Mouse (Mus musculus) spleen, postnatal 0 days (tissue): ENCODE measurements around the gene Gimap9. TPM values are rescaled to one million over a fixed set of nuclear protein-coding genes. Genes with fewer than 3 reads are reported as not detected.

Experiments used
- polyA plus RNA-seq: library from polyadenylated mRNA; unstranded; fragments of >200 nt; fragmentation: Nextera tagmentation; extraction: Ambion mirVana; gene quantifications from 2 replicates; pipeline ENCODE4 v1.2.1, GENCODE M21; 2015

The Gimap9 gene
- 10.8 and 13.3 TPM in 2 replicates for polyA plus RNA-seq

GRCm38 (mm10) chr6:48675931-48676859 lies at the start of gene Gimap9:
Gene Gimap9 (plus strand): TSS chr6:48676129.

DNA sequence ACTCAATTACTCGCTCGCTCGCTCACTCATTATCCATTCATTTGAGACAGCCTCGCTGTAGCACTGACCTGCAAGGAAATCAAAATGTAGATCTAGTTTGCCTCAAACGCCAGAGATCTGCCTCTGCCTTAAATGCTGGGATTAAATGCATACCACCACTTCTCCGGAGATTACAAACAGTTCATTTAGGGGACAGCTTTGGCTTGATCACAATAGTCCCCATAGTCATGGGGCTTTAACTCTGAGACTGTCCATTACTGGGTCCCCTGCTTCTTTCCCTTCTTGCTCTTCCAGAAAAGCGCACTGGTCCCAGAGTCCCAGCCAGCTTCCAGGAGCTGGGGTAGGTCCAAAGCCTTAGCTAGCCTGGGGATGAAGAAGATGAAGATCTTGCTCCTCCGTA lies 49.5 kb upstream of the Gimap9 start, which contains the start of gene AI854703:
Gene AI854703 (plus strand): TSS at position 301 of the 400 bp plus-strand sequence.

GRCm38 (mm10) chr6:48646995-48647394 lies 28.9 kb upstream of the Gimap9 start, which contains the start of gene Gimap8:
Gene Gimap8 (plus strand): TSS chr6:48647234.

GRCm38 (mm10) chr6:48684319-48684718 lies 8.4 kb downstream of the Gimap9 start, which contains the start of gene Gimap4:
Gene Gimap4 (plus strand): TSS chr6:48684549.

DNA sequence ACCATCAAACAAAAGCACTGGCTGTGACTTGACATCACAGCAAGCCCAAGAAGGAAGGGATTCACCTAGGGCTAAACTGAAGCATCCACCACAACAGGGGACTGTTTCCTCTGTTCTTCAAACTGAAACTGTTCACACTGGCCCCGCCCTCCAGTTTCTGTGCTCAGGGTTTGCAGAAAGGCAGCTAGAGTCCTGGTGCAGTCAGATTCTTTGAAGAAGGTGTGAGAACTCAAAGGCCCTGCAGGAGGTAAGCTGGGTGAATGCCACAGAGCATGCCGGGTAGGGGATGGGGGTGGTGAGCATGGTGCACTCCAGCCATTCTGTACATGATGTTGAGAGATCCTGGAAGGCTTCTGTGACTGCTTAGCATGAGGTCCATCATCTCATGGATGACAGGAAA lies 42.5 kb downstream of the Gimap9 start, which contains the start of the genes Gm28053 and Gimap7:
Gene Gm28053 (plus strand): TSS at position 153 of the 400 bp plus-strand sequence.
Gene Gimap7 (plus strand): TSS at position 167 of the 400 bp plus-strand sequence.

Other genes with a start within 250 kb of the Gimap9 start
- 6.0 and 9.4 TPM in 2 replicates for gene Zfp467, start 230.3 kb upstream of the Gimap9 start, polyA plus RNA-seq
- gene Sspo, start 227.9 kb upstream of the Gimap9 start, polyA plus RNA-seq: 0.05 and 0.16 TPM in 2 replicates
- 2.2 and 3.2 TPM in 2 replicates for gene Atp6v0e2, start 138.5 kb upstream of the Gimap9 start, polyA plus RNA-seq
- 2.6 and 3.2 TPM in 2 replicates for gene Lrrc61, start 121.3 kb upstream of the Gimap9 start, polyA plus RNA-seq
- gene Rarres2, start 103.3 kb upstream of the Gimap9 start, polyA plus RNA-seq: 66.3 and 92.8 TPM in 2 replicates
- gene Gm45021, start 86.5 kb upstream of the Gimap9 start, polyA plus RNA-seq: not detected in 2 replicates
- 5.5 and 7.3 TPM in 2 replicates for gene Repin1, start 82.2 kb upstream of the Gimap9 start, polyA plus RNA-seq
- gene Gm44965, start 82.2 kb upstream of the Gimap9 start, polyA plus RNA-seq: not detected in 2 replicates
- 1.1 and 2.1 TPM in 2 replicates for gene Zfp775, start 74.1 kb upstream of the Gimap9 start, polyA plus RNA-seq
- 0.29 and 0.47 TPM in 2 replicates for gene AI854703, start 49.4 kb upstream of the Gimap9 start, polyA plus RNA-seq
- 2.2 and 3.3 TPM in 2 replicates for gene Gimap8, start 28.9 kb upstream of the Gimap9 start, polyA plus RNA-seq
- gene Gimap4, start 8.4 kb downstream of the Gimap9 start, polyA plus RNA-seq: 19.4 and 27.0 TPM in 2 replicates
- 20.1 and 29.3 TPM in 2 replicates for gene Gimap6, start 32.1 kb downstream of the Gimap9 start, polyA plus RNA-seq
- gene Gm28053, start 42.5 kb downstream of the Gimap9 start, polyA plus RNA-seq: 0.32 and 1.7 TPM in 2 replicates
- 0.99 and 1.6 TPM in 2 replicates for gene Gimap7, start 42.5 kb downstream of the Gimap9 start, polyA plus RNA-seq
- 18.4 and 28.7 TPM in 2 replicates for gene Gimap1, start 62.9 kb downstream of the Gimap9 start, polyA plus RNA-seq
- gene Gimap5, start 70.1 kb downstream of the Gimap9 start, polyA plus RNA-seq: 17.8 and 24.8 TPM in 2 replicates
- 1.6 and 2.8 TPM in 2 replicates for gene Gimap3, start 94.7 kb downstream of the Gimap9 start, polyA plus RNA-seq
- 50.5 and 64.7 TPM in 2 replicates for gene Tmem176a, start 164.8 kb downstream of the Gimap9 start, polyA plus RNA-seq
- gene Tmem176b, start 165.4 kb downstream of the Gimap9 start, polyA plus RNA-seq: 105 and 133 TPM in 2 replicates
- gene Aoc1, start 196.8 kb downstream of the Gimap9 start, polyA plus RNA-seq: 0.05 and 0.17 TPM in 2 replicates